Mouse (Mus musculus) stomach, postnatal 0 days (tissue): ENCODE results near the gene C1s2.

ENCODE experiments used
- CTCF ChIP-seq: IDR thresholded peaks from 2 replicates; pipeline ENCODE4 v1.5.1; 2016; ENCODE audit warnings: antibody characterized with exemption, low read depth, mild to moderate bottlenecking, moderate library complexity
- EP300 ChIP-seq: optimal IDR thresholded peaks from 2 replicates; pipeline ENCODE3; 2016; ENCODE audit warnings: antibody characterized with exemption

GRCm38 (mm10) chr6:124646394-124646793, 10.5 kb upstream of the C1s2 start:
- no peak for TF ChIP-seq CTCF
- TF ChIP-seq EP300 = no peak
